Mouse (Mus musculus) ZHBTc4 (cell line): Measurements from ENCODE around the gene Trim24.
A peak's percentile ranks its signal among the peaks of the same experiment; 100 is the strongest.

ENCODE experiments used
- DNase-seq: peaks from one replicate; pipeline ENCODE4 v3.0.0-alpha.2; 2011; ENCODE audit warnings: low read depth, low spot score

Gene Trim24

DNA sequence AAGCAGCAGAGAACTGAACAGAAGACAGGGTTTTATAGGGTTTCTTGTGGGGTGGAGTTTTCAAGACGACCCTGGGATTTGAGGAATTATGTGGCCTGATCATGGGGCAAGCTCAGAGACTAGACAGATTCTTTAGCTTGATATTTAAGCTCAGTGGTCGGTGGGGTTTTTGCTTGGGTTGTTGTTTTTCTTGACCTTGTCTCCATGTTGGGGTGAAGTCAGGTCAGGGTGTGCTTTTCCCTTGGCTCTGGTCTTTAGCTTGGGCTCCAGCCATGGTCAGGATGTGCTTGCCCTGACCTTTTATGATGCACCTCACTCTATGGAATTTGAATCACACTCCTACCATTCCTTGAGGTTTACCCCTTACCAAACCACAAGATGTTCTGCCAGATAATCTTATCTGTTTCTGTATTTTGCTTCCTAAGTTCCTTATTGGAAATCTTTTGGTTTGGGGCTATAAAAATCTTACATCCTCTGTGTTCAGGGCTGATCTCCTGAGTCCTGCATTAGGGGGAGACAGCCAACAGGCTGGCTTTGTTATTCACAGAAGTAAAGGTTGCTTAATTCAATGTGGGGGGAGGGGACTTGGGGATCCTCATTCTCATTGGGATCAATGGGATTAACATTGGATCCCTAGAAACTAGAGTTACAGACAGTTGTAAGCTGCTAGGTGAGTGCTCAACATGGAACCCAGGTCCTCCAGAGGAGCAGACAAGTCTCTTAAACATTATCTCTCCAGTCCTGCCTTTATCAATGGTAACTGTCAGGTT is 6.5 kb upstream of the Trim24 start:
- peak; percentile 58 for DNase-seq

DNA sequence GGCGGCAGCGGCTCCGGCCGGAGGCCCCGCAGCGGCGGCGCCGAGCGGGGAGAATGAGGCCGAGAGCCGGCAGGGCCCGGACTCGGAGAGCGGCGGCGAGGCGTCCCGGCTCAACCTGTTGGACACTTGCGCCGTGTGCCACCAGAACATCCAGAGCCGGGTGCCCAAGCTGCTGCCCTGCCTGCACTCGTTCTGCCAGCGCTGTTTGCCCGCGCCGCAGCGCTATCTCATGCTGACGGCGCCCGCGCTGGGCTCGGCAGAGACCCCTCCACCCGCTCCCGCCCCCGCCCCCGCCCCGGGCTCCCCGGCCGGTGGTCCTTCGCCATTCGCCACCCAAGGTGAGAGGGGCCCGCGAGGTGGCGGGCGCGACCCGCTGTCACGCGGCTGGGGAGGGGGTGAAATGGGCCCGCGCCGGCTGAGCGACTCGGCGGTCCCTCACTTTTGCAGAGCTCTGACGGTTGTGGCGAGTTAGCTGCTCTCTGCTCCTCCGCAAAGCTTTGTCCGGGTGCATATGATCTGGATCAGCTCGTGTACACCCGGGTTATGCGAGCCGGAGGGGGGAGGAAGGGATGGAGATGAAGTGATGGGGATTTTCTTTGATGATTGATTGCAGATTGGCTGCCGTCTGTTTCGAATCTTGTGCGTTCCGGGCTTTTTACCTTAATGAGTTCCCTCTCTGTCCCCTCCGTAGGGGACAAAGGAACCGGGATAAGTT is 683 bp downstream of the Trim24 start:
- DNase-seq, result peak; percentile 78

DNA sequence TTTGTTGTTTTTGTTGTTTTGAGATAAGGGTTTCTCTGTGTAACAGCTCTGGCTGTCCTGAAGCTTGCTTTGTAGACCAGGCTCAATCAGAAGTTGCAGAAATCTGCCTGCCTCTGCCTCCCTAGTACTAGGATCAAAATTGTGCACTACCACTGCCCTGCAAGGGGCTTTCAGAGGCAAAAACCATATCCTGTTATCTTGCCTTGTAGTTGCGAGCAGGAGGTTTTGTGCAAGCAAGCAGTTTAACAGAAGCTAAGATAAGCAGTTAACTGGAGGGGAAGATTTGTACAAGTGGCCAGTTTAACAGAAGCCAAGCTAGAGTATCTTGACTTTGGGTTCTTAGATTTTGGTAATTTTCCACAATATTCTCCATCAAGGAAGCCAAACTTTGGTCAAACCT is 2.2 kb downstream of the Trim24 start:
- peak; percentile 78 for DNase-seq

DNA sequence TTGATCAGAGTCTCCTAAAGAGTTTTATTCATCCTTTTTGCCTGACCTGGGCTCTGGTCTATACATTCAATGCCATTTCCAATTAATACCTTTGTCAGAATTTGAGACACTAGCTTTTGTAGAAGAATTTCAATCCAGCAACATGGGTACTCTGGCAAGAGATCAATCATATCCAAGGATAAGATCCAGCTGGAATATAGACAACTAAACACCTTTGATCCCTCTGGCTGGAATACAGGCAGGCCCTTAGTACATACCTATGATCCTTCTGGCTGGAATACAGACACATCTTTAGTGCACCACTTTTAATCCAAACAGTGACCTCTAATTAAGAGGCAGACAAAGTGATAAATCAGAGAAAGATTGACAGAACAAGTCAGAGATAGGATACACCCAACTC is 3.1 kb downstream of the Trim24 start:
- DNase-seq, result no peak

DNA sequence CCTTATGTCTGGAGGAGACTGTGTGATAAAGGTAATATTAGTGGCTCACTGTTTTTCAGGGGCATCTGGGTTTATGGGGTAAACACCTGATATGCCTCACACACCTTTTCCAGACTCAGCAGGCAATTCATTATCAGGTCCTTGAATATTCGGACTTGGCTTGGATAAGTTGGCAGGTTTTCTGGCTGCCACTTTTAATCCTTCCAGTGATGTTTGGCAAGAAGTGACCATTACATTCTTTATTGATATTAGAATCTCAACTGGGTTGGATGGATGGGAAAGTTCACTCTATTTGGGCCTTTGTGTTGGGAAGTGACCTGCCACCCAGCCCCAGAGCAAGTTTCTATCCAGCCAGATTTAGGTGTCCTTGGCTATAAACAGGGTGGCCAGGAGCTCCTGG is 7.6 kb downstream of the Trim24 start:
- DNase-seq, result no peak

DNA sequence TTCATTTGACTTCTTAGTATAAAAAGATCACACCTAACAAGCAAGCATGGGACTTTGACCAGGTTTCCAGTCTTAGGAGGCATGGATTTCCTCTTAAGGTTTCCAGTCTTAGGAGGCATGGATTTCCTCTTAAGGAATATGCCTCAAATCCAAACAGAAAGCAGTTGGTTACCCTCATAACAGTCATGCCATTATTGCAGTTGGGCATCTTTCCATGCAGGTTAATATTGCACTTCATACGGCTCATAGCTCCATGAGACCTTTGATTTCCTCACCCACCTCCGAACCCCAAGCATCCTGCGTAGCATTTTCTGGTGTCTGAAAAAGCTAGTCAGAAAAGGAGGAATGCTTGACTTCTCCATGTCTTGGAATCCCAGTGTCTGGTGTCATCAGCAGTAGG is 10.0 kb downstream of the Trim24 start:
- no peak for DNase-seq

DNA sequence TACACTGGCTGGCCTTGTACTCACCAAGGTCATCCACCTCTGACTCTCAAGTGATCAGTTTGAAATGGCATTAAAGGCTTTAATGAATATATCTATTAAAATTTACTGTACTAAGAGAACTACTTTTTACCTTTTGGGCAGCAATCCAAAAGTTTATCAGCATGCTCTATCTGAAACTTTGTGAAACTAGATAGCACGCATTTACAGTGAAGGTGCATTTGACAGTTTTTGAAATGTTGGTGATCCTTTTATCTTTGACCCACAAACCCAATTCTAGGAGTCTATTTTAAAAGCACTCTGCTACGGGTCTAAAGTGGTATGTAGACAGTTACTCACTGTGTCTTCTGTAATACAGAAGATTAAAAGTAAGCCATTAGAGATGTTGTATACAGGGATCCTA is 23.0 kb downstream of the Trim24 start:
- no peak for DNase-seq

DNA sequence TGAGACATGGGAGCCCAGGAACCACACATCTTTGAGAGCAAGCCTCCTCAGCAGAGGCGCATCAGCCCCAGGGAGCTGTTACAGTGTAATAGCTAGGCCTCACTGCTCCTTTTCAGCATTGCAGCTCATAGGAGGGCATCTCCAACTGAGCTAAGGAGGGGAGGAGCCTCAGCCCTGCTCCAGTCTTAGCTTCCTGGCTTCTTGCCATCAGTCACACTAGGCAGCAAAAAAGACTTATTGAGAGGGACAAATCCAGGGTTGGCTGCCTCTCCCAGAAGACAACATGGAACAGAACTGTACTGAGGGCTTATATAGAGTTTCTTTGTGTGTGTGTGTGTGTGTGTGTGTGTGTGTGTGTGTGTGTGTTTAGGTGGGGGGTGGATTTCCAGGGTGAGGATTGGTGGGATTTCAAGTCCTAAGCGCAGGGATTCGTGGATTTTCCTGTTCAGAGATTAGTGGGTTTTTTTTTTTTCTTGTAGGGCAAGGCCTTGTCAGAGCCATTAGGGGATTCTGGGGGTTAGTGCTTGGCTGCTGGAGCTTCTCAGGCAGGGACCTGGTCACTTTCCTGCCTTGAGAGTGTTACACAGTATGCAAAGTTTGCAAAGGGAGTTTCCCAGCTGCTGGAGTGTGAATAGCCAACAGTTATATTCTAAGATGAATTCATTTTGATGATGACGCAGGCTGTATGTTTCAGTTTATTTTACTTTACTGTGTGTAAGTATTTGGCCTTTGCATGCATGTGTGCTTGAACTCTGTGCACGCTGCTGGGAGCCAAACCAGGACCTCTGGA is 25.2 kb downstream of the Trim24 start:
- DNase-seq, result peak; percentile 71

DNA sequence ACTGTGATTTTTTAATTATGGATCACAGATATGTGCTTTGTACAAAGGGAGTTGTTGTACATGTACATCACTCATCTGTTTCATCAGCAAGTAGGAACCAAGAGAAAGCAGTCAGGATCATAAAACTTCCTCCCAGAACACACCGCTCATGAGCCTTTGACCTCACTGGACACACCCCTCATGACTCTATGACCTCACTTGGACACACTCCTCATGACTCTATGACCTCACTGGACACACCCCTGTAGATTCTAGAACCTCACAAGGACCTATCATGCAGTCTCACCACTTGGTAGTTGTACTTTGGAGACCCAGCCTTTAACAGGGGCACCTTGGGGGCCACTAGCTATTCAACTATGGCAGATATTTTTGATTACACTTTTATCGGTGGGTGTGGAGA is 29.6 kb downstream of the Trim24 start:
- no peak for DNase-seq

DNA sequence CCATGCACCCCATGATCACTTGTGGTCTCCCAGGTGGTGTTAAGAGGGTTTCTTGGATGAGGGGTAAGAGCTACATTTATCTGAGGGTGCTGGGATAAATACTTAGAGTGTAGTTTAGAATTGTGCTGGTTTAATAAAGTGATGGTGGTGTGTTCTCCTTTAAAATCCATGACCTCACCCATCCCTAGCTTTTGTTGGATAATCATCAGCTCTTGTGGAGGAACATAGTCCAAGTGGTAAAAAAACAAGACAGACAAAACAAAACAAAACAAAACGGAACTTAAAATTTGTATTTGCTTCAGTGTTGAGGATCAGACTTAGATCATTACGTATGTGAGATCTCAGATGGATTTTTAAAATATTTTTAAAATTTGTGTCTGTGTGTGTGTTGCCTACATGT is 31.2 kb downstream of the Trim24 start:
- no peak for DNase-seq

DNA sequence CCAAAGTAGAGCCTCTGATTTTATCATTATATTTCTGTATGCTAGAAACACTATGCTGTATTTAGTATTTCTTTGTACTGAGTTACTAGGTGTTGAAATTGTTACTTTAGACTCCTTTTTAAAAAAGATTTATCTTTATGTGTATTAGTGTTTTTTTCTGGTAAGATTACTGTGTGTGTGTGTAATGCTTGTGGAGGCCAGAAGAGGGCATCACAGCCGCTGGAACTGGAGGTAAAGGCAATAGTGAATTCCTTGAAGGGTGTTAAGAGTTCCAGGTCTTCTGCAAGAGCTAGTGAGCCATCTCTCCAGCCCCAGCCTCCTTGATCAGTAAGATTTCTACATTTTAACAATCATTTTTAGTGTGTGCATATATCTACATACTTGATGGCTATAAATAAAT is 33.2 kb downstream of the Trim24 start:
- DNase-seq, result peak; percentile 53

DNA sequence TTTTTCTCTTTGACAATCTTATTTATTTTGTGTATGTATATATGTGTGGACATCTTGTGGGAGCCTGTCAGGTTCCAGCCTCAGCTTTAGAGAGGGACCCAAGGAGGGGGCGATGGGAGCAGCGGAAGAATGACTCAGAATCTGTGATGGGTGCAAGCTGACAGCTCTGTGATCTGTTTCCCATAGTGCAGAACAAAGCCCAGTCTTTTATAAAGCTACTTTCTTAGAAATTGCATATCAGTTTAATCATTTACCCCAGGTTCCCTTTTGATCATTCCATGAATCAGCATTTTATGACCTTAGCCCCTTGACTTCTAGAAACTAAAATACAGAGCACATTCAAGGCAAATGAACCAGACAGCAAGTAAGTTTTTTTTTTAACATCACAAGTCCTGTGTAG is 42.9 kb downstream of the Trim24 start:
- no peak for DNase-seq

DNA sequence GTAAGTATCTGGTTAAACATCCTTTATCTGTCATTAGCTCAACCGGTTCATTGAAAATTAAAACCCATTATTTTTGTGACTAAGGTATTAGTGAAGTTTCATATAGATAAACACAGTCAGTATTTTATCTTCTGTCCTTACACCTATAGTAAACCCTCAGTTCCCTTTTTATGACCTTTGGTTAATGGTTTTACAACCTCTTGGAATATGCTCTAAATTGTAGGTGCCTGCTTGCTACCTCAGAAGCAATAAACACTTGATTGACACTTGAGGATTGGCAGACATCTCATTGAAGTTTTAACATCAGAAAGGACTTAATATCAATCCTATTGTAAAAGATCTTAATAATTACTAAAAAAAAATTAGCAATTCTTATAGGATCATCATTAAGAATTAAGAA is 54.5 kb downstream of the Trim24 start:
- no peak for DNase-seq

DNA sequence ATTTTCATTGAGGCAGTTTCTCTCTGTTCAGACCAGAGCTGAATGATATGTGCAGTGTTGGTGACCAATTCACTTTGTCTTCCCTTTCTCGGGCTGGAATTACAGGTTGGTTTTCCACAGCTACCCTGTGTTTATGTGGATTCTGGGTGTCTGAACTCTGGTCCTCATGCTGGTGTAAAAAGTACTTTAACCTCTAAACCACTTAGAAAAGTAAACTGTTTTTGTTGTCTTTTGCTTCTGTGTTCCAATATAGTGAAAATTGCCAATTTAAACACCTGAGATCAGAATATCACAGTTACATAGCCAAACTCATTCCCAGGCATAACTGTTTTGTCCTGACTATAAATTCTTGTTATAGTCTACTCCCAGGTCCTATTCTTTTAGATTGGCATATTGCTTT is 56.1 kb downstream of the Trim24 start:
- DNase-seq, result no peak

DNA sequence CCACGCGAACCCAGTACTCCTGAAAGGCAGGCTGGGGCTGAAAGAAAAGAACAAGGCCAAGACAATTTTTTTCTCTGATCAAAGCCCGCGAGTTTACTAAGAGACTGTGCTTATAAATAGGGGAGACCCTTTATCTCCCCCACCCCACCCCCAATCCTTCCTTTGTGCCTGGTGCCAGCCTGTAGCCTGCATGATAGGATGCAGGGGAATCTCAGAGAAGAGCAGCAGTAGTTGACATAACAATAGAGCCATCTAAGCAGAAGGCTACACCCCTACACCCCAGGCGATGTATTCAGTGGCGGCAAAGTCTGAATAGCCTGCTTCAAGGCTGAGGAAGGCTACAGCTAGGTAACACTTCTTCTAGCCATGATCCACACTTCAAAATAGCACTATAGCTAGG is 65.9 kb downstream of the Trim24 start:
- peak; percentile 77 for DNase-seq

DNA sequence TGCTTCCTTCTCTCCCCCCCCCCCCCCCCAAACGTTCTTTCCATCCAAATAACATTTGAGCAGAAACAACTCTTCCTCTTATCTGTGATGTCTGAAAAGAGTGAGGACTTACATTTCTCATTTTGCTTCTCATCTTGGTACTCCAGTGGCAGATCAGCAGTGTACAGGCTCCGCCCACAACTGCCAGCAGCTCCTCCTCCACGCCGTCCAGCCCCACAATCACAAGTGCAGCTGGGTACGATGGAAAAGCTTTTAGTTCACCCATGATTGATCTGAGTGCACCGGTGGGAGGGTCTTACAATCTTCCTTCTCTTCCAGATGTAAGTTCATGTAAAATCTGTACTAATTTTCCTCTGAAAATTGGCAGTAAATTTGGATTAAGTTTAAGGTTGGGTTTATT is 80.7 kb downstream of the Trim24 start:
- peak; percentile 69 for DNase-seq

DNA sequence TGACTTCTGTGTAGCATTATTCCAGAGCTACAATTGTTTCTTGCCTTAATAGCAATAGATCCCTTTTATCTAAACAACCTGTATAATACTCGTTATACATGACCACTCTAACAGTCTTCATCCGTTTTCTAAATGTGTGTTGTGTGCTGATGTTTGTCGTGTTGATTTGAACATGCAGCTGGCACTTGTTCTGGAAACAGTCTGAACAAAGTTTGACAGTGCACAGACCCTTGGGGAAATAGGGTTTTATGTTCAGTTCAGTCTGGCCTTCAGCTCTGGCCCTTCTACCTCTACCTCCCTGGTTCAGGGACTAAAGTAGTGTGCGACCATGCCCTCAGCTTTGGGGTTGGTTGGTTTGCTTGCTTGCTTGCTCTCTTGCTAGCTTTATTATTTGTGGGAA is 96.8 kb downstream of the Trim24 start:
- no peak for DNase-seq

DNA sequence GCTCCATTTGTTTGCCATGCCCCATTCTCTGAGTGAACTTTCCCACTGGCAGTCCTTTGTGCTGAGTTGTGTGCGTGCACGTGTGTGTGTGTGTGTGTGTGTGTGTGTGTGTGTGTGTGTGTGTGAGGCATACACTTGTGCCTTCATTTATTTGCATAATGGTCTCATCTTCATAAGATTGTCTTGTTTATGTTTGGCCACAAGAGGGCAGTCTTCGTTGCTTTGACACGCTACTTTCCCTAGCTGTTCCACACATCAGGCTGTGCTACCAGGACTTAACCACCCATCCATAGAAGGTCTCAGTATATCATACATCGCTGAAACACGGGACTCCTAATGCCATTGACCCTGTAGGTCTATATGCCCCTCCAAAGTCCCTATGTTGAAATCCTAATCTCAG is 136.8 kb downstream of the Trim24 start:
- DNase-seq, result peak; percentile 85

DNA sequence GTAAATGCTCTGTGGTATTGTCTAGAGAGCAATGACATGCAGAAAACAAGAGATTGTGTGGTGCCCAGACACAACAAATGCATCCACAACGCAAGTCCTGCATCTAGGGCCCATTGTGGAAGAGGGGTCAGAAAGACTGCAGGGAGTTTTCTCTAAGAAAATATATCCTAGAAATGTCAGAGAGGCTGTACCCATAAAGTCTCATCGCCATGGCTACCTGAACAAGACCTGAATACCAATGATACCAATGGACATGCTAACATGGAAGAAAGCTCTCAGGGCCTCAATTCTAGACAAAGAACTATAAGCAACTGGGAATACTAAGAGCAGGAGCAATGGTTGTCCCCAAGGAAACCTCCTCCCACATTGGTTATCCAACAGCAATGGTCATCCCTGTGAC is 142.2 kb downstream of the Trim24 start:
- no peak for DNase-seq
